Mouse (Mus musculus) frontal cortex, postnatal 14 days (tissue): Measurements from ENCODE around the gene Spocd1.
A peak's percentile ranks its signal among the peaks of the same experiment; 100 is the strongest.

ENCODE experiments used
- DNase-seq, 2 experiments: peaks; one replicate each; pipeline ENCODE4 v3.0.0; 2022; ENCODE audit warnings: low spot score in 2 of 2

Gene Spocd1

GRCm38 (mm10) chr4:129918464-129918863, 10.6 kb upstream of the Spocd1 start:
- no peak for DNase-seq

GRCm38 (mm10) chr4:129918901-129919300, 10.1 kb upstream of the Spocd1 start:
- DNase-seq, result no peak

GRCm38 (mm10) chr4:129920542-129921313, 8.3 kb upstream of the Spocd1 start:
- no peak for DNase-seq

DNA sequence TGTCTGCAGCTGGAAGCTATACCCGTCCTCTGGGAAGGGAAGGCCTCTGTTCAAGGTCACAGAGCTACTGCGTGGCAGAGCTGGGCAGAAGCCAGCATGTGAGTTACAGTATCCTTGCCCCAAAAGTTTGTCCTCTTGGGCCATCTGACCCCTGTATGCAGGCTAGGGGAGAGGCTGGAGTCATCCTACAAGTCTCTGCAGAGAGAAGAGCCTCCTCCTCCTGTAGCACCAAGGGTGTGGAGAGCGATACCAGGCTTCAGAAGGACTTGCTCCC, 7.8 kb upstream of the Spocd1 start:
- DNase-seq, result no peak

- no peak for DNase-seq
Observed at GRCm38 (mm10) chr4:129924143-129924542, 4.9 kb upstream of the Spocd1 start.

DNA sequence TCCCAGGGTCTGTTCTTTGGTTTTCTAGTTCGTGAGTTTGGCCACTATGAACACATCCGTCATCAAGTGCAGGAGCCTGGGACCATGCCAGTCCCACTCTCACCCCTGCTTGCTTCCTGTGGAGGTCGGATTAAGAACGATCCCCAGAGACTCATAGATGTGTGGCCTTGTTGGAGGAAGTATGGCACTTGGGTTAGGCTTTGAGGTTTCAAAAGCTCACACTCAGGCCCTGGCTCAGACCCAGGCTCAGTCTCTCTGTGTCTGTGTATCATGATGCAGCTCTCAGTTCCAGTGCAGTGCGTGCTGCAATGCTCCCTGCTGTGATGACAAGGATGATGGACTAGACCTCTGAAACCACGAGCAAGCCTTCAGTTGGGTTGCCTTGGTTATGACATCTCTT, 4.4 kb upstream of the Spocd1 start:
- DNase-seq, result no peak

DNA sequence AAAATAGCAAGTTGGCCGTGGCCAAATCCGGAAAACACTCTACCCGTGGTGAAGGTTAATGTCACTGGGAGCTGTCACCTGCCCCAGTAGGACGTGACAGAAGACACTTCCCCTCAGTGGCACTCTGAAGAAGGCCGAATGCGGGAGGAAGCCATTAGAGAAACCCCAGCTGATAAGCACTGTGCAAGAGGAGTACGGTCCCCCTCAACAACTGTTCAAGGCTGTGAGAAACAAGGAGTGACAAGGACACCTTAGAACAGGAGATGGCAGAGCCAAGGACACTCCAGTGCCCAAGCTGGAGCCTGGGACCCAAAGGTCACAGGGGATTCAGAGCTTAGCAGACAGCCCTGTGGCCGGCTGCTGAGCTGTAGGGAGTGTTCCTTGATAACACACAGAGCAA, 2.5 kb upstream of the Spocd1 start:
- no peak for DNase-seq

DNA sequence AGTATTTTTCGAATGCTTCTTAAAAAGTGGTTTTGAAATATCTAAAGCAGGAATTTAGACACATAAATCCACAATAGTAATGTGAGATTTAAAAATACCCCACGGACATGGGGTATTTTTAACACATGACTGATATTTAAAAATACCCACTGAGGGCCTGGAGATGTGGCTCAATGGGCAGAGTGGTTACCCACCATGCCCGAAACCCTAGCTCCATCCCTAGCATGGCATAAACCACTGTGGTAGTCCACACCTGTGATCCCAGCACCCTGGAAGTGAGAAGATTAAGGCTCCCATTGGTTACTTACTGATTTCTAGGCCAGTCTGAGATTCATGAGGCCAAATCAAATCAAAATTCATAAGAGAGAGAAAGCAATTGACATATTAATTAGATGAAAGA, 2.0 kb upstream of the Spocd1 start:
- DNase-seq, result no peak

DNA sequence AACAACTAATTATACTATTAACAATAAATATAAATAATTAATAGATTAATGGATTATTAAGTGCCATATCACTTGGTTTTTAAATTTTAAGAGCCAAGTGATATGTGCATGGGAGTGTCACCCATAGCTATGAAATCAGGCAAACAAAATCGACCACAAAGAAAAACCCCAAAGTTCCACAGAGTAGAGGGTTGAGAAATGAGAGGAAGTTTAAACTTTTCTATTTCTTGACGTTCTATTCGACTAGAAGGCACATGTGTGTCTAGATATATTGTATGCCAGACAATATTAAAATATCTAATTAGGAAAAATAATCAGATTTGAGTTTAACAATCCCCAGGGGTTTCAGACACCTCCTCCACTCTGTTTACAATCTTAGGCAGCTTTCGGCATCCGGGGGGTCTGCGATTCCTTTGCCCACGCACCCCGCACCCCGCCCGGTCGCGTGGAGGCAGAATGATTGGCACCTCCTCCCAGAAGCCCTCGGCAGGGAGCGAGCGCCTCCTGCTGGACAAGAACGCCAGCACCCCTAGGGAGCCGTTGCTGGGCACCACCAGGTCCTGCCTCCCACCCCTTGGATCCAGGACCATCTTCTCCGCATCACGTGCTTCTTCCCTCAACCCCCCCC, 811 bp upstream of the Spocd1 start:
- DNase-seq, result peak; percentile 39 to 63

DNA sequence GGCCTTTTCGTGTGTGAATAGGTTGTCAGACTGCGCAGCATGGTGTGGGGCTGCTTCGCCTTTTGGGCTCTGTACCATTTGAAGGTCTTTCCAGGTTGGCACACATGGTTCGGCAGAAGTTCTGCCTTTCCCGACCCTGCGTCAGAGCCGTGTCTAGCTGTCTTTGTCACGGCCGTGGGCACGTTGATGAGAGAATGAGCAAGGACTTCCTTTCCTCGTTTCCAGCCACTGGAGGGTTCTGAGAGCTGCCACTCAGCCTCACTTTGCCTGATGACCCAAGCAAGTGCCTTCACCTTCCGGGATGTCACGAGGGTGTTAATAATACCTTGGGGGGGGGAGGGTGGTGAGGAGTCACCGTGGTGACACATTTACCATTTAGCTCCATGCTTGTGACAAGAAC, 4.6 kb downstream of the Spocd1 start:
- no peak for DNase-seq

GRCm38 (mm10) chr4:129934177-129934855, 5.3 kb downstream of the Spocd1 start:
- DNase-seq, result peak; percentile 51 to 61

DNA sequence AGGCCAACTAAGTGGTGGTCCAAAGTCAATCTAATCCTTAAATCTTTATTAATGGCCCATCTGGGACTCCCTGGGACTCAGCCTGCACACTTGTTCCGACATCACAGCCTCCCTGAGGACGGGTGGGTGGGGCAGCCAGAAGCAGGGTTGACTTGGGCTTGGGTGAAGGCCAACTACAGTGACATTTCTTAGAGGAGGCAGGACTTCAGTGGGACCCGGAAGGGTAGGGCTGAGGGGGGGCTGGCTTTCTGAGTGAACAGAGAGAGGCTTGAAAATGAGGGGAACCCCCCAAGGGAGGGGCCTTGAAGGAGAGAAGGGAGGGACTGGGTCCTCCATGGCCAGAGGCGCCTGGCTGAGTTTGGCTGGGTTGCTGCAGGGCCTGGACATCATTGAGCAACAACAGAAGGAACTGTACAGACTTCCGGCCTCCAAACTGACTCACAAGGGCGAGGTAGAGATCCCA, 22.3 kb downstream of the Spocd1 start:
- DNase-seq, result no peak

DNA sequence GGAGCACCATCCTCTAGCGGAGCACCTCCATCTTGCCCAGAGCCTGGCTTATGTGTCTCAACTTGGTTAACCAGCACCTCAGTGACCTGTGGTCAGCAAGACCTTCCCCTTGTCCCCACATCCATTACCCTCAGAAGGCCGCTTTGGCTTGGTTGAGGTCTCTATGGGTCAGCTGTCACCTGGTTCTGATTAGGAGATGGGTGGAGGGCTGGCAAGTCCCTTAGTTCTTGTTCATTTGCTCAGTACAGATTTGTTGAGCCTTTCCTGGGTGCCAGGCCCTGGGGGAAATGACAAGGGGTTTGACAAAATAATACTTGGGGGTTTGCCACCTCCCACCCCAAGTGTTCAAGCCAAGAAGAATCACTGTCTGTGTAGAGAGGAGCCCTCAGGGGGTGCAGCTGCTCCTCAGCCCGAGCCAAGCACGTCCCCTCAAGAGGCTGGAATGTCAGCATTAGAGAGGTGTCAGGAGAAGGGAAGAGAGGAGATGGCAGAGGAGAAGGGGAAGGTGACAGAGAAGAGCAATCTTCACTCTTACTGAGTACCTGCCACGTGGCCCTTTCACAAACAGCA, 23.3 kb downstream of the Spocd1 start:
- DNase-seq, result no peak

GRCm38 (mm10) chr4:129954527-129954926, 25.5 kb downstream of the Spocd1 start:
- no peak for DNase-seq

- peak; percentile 79 to 82 for DNase-seq
Observed at GRCm38 (mm10) chr4:129960180-129960944, 31.3 kb downstream of the Spocd1 start.

GRCm38 (mm10) chr4:129965294-129965693, 36.2 kb downstream of the Spocd1 start:
- DNase-seq, result no peak

DNA sequence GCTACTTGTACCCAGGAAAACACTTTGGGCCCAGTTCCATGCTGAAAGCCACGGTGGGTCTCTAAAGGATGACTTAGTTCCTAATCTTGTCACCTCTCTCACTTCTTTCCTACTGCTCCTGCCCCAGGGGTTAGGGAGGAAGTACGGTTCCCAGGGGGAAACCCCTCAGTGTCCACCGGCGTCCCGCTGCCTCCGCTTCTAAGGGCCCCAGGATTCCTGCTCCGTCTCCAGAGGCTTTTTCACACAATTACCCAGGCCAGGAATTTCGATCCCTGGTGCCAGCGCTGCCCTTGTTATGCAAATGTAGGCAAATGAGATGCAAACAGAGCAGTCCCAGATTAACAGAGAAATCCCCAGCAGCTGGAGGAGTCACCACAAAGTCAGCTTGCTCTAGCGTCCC, 37.2 kb downstream of the Spocd1 start:
- DNase-seq, result no peak

DNA sequence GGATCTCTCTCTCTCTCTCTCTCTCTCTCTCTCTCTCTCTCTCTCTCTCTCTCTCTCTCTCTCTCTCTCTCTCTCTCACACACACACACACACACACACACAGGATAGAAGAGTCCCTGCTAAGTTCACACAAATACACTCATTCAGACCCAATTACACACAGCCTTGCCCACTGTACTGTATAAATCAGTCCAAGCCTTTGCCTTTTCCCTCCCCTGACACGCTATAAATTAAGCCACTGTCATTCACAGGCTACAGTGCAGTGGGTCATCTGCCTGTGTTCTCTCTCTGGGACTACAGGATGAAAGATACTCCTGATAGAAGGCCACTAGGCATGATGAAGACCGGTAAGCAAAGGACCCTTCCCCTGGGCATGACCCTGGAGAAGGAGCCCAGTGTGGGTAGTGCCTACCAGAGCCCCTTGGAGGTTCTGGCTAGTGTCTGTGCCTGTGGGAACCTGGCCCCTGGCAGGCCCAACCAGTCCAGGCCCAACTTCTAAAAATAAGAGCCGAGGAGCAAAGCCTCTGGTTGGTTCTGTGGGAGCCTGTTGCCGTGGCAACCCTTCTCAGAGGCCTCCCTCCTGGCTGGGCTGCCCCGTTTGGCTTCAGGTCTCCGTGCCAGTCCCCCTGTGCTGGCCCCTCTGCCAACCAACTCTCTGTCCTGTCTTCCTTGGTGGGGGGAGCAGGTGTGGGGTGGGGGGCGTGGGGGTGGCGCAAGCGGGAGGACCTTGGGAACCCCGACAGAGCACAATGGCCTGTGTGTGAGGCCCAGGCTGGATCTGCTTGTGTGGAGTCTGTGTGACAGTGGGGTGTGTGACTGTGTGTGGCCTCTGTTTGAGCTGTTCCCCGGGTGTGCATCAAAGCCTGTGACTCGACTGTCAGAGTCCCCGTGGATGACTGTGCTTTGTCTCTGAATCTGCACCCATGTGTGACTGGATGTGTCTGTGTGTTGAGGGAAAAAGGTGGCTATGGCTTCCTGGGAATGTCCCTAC, 38.3 kb downstream of the Spocd1 start:
- DNase-seq, result peak; percentile 55 to 67

- DNase-seq, result no peak
Observed at GRCm38 (mm10) chr4:129970168-129970567, 41.1 kb downstream of the Spocd1 start.

DNA sequence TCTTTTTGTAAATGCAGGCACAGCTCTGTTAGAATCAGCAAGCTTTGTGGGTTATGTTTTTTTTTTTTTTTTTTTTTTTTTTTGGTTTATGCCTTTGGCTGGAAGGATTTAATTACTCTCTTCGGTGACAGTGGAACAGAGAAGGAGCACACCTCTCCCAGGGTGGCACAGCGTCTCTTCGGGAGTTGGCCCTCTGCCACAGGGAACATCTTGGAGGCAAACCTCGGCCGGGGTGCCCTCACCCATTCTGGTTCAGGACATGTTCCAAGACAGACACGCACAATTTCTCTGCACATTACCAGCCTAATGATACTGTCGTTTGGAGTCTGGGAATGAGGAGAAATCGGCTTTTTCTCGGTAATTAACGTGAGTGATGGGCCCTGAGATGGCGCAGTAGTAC, 41.8 kb downstream of the Spocd1 start:
- no peak for DNase-seq

GRCm38 (mm10) chr4:129971989-129972388, 42.9 kb downstream of the Spocd1 start:
- no peak for DNase-seq
